Mouse (Mus musculus): ENCODE measurements around the gene Ddx17. TPM values are rescaled to one million over a fixed set of nuclear protein-coding genes. Genes with fewer than 3 reads are reported as not detected.

Ddx17 gene
- total RNA-seq, 2 experiments from 2014 or later: 65.3 to 72.8 TPM

DNA sequence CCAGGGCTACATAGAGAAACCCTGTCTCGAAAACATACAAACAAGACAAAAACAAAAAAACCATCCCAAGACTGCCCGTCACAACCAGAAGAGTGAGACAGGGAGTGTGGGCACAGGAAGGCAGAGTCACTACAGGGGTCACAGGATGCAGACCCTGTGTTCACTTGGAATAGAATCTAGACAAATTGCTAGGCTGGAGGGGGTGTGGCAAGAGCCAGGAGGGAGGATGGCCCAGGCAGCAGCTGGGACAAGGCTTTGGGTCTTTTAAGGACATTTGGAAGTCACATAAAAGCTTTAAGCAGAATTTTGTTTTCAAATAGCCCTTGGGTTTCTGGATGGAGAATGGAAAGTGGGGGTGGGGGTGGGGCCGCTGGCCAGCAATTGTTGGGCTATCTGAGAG, 28.0 kb downstream of the Ddx17 start:
- no peak for DNase-seq

DNA sequence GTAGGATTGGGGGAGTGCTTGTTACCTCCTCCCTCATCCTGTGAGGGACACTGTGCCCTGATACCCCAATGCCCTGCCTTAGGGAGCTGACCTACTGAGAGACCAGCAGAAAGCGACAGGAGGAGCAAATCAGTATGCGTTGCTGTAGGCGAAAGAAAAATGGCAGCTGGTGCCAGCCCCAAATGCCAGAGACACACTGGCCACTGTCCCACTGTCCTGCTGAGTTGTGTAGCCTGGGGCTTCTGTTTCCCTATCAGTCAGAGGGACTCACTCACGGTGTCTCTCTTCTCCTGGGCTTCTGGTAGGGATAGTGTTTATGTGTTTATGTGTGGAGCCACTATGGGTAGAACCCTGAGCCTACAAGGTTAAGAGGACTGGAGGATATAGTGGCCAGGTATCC, 28.8 kb downstream of the Ddx17 start:
- DNase-seq: no peak

DNA sequence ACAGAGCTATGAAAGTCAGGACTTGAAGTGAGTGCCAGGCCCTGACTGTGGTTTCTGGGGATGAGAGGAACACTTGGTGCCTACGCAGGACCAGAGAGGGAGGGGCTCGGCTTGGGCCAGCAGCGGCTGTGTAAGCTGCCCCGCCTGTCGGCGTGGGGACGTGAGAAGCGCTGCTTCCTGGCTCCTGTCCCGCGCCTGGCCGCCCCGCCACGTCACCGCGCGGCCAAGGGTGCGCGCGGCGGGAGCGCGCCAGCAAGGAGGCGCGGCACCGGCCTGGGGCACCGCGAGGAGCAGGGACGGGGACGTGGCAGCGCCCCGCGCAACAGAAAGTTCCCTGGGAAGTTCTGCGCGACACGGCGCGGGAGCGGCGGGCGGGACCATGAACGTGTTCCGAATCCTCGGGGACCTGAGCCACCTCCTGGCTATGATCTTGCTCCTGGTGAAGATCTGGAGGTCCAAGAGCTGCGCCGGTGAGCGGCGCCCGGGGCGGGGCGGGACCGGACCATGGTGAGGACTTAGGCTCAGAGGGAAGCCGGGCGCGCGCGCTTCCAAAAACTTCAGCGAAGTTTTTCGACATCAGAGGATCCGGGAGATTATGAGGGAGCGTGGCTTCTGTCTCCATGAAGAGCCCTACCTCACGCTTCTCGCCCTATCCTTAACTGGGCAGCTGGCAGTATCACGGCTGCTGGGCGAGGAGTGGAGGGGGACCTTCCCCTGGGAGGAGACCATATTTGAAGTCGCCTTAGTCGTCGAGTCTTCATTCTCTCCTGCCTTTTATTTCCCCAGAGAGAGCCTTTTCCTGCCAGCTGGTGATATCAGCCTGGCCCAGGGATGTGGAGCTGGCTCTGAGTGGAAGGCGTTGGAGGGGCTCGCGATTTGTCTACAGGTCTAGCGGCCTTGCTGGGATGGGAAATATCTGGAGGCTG, 30.1 kb downstream of the Ddx17 start, which contains the start of gene Kdelr3:
Gene Kdelr3 (plus strand): TSS at position 241 of the 926 bp plus-strand sequence.
- DNase-seq: peak; percentile 86

DNA sequence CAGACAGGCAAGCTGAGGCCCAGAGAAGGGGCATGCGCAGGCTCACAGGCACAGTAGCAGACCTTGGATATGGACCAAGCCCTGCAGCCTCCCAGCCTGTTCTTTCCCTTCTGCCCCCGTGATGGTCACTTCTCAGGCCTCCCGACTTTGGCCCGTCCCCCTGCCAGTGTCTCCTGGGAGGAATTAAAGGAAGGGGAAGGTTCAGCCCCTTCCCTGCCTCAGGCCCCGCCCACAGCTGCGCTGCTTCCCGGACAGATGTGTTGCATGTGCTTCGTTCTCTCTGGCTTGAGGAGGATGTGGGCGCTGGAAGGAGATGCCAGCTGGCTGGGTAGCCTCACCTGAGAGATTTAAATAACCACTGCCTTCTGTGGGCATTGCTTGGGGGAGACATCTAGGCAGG, 32.6 kb downstream of the Ddx17 start:
- DNase-seq: peak; percentile 56

DNA sequence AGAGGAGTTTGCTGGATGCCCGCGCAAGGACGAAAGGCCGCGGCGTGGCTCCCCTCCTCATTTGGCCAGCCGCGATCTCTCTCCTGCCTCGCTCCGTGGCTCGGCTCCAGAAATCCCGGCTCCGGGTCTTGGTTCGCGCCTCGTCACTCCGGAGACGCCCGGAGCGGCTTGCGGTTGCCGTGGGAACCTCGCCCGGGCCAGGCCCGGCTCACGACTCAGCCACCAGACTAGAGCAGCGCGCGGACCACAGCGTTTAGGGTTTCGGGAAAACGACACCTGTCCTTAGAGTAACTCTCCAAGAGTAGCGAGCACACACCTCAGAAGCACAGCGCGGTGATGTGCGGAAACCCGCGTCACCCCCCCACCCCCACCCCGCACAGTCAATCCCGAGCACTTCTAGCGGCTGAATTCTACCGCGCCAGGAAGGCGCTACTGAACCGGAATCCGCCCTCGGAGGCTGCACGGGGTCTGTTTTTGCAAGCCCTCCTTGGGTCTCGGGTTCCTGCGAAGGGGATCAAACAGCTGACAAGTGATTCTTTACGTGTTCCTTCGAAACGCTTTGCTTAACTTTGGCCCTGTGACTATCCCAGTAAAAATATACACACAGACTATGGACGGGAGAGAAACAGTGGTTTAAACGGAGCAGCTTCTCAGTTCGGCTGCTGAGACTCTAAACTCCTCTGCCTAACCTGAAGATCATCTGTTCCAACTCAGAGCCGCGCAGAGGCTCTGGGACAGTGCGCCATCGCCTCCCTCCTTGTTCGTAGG, 34.8 kb downstream of the Ddx17 start:
- peak; percentile 69 for DNase-seq

DNA sequence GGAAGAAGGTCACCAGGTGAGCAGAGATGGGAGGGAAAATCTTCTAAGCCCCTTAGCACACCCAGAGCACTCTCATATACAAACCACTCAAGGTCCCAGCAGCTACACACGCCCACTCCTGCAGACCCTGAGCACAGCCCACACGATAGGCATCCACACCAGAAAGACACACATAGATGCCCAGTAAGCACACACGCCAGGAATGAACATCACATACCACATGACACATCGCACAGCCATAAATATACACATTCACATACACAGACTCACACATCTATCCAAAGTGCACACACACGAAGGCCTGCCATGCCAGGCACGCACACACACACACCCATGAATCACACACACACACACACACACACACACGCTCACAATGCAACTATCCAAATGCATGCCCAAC, 36.1 kb downstream of the Ddx17 start:
- no peak for DNase-seq

DNA sequence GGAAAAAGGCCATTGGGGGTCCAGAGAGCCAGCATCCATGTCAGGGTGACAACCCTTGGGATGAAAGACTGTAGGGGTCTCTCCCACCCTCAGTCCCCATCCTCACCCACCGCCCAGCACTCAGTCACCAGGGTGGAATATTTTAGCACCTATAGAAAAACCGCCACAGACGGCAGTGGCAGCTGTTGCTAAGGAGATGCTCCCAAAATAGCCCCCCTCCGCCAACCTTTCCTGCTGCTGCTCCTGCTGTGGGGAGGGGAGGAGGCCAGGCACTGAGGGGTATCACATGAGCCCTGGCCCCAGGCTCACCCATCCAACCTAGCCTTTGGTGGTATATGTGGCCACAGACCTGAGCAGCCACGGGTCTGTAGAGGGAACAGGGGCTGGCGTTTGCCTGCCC, 36.5 kb downstream of the Ddx17 start:
- DNase-seq: no peak

DNA sequence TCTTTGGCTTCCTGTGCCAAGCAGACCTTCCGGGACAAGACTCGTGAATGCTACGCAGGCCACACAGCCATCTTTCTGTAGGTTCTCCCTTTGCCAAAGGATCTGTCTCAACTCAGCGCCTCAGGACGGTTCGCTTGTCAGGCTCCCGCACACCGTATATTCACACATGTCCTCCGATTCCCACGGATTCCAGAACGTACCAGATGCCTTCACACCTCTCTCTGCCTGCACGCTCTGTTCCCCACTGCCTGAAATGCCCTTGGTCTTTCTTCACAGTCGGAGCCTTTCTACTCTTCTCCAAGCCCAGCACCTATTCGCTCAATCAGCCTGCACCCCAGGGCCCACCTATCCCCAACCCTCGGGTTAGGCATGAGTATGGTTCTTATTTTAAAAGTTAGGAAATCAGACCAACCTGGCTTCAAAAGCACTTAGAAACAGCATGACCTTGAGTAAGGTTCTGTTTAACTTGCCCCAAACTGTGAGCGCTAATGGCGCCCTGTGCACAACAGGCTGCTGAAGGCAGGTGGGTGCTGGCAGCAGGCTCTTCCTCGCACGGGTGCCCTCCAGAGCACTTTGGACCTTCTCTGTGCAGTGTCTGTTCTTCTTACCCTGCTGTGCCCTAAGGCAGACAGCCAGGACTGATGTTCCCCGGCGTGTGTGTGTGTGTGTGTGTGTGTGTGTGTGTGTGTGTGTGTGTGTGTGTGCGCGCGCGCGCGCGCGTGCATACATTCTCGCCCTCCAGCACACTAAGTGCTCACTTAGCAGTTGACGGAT, 39.3 kb downstream of the Ddx17 start:
- DNase-seq: no peak

DNA sequence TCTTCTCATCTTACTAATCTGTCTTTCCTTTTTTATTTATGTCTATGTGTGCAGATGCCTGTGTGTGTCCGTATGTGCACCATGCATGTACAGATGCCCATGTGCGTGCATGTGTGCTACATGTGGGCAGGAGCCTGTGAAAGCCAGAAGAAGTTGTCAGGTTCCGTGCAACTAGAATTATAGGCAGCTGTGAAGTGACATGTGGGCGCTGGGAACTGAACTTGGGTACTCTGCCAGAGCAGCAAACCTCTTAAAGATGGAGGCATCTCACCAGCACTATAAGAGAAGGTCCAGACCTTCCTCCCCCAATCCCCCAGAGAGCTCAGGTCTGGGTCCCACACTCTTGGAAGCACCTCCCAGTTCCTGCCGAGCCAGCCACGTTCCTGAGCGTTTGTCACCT, 40.1 kb downstream of the Ddx17 start:
- no peak for DNase-seq

DNA sequence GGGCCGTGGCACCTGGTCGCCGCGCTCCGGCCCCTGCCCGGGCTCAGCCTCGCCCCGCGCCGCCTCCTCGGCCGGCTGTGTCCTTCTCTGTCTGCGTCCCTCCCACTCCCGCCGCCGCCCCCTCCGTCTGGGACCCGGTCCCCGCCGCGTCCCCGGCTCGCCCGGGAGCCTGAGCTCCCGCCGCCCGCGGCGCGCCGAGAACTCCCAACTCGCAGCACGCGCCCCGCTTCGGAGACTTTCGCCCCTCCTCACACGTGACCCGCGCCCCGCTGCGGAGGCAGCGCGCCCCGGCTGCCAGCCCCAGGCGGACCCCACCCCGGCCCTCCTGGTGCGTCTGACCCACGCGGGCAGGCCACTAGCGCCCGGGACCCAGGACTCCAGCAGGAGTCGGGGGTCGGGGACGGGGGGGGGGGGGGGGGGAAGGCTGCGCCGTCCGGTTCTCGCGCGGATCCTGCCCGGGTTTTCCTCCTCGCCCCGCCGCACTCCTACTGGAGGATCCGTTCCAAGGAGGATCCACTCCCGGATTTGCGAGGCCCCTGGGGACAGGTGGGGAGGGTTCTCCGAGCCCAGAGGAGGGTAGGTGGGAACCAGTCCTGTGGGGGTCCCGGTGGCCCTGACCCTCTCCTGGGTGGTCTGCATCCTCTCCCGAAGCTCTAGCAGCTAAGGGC, 40.8 kb downstream of the Ddx17 start:
- peak; percentile 34 for DNase-seq

DNA sequence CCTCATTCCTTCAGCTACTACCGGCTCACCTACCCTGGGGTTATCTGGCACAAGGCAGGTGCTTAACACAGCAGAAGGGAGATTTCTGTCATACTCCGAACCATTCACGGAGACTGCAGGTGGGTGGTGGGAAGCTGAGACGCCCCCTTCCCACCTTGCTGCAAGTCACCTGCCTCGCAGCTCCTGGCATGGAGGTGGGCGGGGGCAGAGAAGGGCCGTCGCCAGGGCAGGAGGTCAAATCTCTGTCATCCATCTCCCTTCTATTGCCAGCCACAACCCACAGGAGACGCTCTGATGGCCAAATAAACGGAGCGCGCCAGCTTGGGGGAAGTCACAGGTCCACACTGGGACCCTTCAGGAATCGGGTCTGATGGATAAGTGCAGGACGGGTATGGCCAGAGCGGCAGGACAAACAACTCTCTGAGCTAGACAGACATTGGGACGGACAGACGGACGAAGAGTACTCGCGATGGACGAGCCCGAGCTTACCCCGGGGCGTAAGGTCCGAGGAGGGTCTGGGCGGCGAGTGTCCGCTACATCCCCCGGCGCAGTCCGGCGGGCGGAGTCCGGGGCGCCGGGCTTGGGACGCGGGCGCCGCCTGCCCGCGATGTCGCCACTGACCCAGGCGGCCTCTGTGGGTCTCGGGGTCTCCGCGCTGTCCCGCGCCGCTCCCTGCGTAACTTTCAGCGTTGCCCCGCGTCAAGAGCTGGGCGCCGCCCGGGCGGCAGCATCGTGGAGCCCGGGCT, 41.7 kb downstream of the Ddx17 start, which contains the start of gene Kcnj4:
Gene Kcnj4 (minus strand): TSS at position 535 of the 746 bp plus-strand sequence.
- no peak for DNase-seq

DNA sequence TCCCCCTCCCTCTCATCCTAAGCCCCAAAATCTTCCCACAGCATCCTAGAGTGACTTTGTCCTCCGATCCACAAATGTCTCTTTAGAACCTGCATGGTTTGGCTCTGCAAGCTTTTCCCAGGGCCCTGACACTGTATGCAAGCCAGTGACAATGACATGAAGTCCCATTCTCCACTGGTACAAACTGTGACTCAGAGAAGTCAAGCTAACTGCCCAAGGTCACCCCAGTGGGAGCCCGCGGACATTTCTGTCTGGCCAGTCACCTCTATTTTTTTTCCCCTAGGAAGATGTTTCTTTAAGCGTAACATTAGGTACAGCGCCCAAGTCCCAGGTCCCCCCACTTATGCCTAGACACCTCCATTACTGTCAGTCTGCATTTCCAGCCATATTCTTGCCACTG, 43.1 kb downstream of the Ddx17 start:
- no peak for DNase-seq

DNA sequence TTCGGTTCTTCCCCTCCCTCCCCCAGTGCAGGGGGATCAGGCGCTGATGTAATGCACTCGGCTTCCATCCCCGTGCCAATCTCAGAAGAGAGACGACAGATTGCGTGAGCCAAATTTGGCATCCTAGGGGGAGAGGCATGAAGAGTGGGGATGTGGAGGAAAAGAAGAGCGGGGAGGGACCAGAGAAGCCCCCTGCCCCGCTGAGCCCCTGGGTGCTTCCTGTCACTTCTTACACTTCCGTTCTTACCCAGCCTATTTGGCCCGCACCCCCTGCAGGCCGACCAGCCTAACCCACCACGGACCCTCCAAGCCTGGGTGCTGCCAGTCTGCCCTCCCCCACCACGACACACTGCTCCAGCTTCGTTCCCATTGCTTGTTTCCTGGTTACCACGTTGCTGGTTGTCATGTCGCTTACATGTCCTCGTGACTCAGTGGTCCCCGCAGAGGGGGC, 43.6 kb downstream of the Ddx17 start:
- DNase-seq: no peak

DNA sequence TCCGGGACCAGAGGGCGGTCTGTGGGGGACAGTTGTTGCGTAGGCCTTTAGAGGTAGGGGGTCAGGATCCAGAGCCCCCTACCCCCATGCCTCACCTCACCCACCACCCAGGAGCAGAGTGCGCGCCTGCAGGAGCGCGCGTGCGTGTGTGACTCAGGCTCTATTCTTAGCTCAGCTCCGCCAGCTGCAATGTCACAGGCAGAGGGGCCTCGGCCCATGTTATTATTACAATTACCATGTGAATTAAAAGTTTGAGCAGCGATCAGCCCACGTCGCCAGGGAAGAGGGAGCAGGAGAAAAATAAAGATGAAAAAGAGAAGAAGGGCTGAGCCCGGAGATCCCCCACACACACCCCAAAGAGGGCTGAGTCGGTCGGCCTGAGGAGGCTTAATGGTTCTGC, 46.4 kb downstream of the Ddx17 start:
- no peak for DNase-seq

DNA sequence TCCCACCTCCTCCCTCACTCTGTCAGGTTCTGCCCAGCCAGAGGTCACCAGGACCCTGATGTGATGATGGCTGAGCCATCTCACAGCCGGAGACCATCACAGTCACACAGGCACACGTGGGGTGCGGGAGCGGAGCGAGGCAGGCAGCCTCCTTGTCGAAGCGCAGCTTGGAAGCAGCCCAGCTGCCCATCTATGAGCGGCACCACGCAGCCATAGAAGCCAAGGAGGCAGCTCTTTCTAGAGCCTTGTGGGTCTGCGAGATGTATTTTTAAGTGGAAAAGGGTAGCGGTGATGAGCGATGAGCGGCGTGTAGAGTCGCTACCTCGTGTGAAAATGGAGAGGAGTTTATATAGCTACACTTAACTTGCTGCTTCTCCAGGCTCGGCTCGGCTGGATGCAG, 53.0 kb downstream of the Ddx17 start:
- no peak for DNase-seq

DNA sequence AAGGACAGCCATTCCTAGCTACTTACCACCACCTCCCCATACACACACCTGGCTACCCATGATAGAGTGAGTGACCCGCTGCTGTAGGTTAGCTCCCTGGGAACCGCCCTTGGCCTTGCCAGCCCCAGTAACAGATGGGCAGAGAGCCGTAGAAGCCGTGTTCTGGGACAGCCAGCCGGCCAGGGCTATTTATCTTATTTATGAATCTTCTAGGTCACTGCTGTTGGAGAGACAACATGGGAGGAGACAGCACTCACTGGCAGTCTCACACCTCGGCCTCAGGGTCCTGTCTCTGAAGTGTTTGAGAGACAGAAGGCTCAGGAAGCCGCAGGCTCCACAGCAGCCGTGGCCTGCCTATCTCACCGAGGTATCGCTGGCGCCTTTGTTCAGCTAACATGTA, 57.1 kb downstream of the Ddx17 start:
- no peak for DNase-seq

DNA sequence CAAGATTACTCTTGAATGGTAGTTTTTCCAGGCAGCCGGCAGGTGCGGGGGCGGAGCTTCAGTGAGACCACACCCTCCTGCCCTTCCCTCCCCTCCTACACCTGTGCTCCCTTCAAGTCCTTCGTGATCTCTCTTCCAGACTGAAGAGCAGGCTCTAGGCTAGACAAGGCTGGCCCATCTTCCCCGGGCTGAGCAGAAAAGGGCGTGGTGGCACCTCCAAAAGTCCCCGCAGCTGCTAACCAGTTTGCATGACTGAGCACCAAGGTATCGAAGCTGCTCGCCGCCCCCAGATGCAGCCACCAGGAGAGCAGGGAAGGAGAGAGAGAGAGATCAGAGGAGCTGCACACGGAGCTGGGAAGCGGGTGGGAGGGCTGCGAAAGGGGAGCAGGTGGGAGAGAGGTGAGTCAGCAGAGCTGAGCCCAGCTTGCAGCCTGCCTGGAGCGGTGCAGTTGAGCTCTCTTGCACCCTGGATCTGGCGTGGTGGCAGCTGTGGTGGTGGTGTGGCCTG, 65.3 kb downstream of the Ddx17 start:
- DNase-seq: no peak
